Mouse (Mus musculus) layer of hippocampus, postnatal 10 days (tissue): Measurements from ENCODE around the gene Pcare. TPM values are rescaled to one million over a fixed set of nuclear protein-coding genes. Genes with fewer than 3 reads are reported as not detected.
"Not testable (repeated sequence)": the region's sequence is repeated elsewhere in the genome, so short reads cannot be mapped to it uniquely, and the experiment has no call there.

ENCODE experiments used
- DNase-seq, 2 experiments: peaks; one replicate each; pipeline ENCODE4 v3.0.0; 2021; ENCODE audit warnings: low spot score in 2 of 2
- long read RNA-seq: library from polyadenylated mRNA; stranded (forward); transcript quantifications from one replicate; pipeline ENCODE4 v2.0.0, GENCODE M21; 2023
- total RNA-seq, 2 experiments: library from RNA; stranded (reverse); gene quantifications; 2 replicates each; pipeline ENCODE4 v1.2.3; 2021

Pcare gene
- under 1 TPM in 1 of 2 experiments, not detected in 1; 0.09 TPM for total RNA-seq
- long read RNA-seq: 0 reads

GRCm38 (mm10) chr17:71752831-71753230 lies at the start of gene Pcare:
Gene Pcare (minus strand): TSS chr17:71752894.
- no peak for DNase-seq

DNA sequence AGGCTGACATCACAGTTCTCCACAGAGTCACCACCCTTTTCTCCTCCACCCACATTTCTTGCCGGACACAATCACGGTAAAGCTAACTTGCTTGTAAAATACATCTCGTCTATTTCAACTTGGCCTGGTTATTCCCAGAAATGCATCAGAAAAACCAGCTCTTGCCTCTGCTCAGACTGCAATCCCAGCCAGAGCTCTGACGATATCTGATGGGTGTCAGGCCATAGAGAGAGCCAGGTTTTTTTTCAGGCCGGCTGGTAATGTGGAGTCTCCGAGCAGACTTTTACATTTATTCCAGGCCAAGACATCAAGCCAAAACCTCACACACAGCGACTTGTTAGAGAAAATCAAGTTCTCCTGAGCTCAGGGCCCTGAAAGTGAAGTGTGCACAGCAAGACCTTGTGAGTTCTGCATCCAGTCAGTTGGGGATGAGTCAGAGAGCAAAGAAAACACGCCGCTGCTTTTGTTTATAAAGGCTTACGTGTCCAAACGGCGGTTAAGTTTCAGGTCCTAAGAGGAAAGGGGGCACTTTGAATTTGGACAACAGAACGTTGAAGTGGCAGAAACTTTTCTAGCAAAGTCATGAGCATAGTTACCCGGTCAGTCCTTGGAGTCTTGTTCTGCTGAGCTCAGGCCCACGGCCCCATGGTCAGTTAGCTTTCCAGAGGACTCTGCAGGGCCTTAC lies 43.0 kb upstream of the Pcare start:
- DNase-seq: no peak

- no peak for DNase-seq
Observed at GRCm38 (mm10) chr17:71791622-71792021, 38.9 kb upstream of the Pcare start.

DNA sequence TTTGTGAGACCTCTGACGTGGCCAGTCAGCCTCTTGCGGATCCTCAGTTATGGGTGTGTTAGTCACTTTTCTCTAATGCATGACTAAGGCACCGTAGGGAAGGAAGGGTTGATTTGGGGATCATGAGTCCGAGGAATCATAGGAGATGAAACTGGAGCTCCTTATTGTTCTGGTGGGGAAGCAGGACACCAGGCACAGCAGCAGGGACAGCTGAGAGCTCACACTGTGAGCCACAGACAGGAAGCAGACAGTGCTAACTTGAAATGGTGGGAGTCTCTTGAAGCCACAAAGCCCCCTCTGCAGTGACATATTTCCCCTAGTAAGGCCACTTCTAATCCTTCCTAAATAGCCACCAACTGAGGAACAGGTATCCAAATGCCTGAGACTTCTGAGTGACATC lies 38.4 kb upstream of the Pcare start:
- no peak for DNase-seq

GRCm38 (mm10) chr17:71786456-71786855 lies 33.8 kb upstream of the Pcare start:
- no peak for DNase-seq

DNA sequence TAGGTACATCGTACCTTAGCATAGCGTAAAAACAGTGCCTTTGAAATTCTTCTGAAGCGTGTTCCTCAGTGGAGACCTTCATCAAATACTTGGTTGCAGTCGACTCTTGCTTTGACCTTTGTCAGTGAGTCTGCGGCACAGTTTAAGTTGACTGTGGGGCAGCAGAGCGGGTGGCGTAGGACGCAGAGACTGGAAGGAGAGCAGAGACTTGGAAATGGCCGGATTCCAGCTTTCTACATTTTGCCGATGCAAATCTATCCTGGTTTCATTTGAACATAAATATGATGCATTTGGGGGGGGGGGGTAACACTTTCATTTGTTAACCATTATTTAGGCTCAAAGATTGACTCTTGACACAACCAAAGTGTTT lies 30.7 kb upstream of the Pcare start:
- DNase-seq: peak in 1 of 2 experiments; percentile 16

- DNase-seq: peak; percentile 47 to 62
Observed at GRCm38 (mm10) chr17:71782699-71783365, 30.1 kb upstream of the Pcare start.

- peak in 1 of 2 experiments; percentile 66 for DNase-seq
Observed at GRCm38 (mm10) chr17:71782242-71782698, 29.6 kb upstream of the Pcare start.

- peak in 1 of 2 experiments; percentile 17 for DNase-seq
Observed at GRCm38 (mm10) chr17:71780945-71781344, 28.3 kb upstream of the Pcare start.

DNA sequence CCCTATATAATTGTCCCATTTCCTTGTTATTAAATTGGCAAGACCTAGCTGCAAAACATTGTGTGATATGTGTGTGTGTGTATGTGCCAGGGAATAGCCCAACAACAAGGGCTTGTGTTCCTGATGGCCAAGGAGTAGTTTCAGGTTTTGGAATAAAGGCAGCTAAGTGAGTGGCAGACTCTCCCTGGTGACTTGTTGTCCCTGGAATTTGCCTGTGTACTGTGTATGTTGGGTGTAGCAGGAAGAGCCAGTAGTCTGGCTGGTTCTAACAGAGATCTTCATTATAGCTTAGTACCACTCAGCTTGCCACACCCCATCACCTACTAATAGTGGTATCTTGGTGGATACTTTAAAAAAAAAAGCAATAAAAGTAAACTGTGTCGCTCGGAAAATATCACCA lies 27.8 kb upstream of the Pcare start:
- no peak for DNase-seq

DNA sequence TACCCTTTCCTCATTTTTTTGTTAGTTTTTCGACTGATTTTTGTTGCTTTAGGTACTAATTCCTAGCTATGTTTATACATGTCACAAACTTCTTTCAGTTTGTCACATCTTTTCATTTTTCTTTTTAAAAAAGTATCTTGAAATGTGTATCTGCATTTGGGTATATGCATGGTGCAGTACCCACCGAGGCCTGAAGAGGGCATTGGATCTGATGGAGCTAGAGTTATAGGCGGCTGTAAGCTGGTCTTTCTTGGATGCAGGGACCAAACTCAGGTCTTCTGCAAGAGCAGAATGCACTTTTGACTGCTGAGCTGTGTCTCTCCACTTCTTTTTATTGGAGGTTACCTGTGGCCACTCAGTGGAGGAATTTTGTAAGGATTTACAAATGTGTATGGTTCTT lies 26.0 kb upstream of the Pcare start:
- DNase-seq: no peak

DNA sequence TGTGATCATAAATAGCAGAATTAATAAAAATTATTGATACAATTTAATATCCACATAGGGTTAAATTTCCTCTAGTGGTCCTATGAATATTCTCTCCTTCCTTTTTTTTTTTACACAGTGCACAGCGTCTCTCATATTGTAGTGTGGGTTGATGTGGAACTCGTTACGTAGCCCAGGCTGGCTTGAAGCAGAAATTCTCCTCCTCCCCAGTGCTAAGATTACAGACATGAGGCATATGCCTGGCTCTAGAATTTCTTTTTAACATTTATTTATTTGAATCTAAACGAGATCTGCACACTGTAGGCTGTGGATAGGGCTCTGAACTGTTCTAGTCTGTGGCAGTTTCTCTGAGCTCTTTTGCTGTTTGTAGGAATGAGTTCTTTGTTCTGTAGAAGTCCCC lies 22.6 kb upstream of the Pcare start:
- no peak for DNase-seq

GRCm38 (mm10) chr17:71774173-71774572 lies 21.5 kb upstream of the Pcare start:
- no peak for DNase-seq

GRCm38 (mm10) chr17:71770696-71771095 lies 18.0 kb upstream of the Pcare start:
- no peak for DNase-seq

DNA sequence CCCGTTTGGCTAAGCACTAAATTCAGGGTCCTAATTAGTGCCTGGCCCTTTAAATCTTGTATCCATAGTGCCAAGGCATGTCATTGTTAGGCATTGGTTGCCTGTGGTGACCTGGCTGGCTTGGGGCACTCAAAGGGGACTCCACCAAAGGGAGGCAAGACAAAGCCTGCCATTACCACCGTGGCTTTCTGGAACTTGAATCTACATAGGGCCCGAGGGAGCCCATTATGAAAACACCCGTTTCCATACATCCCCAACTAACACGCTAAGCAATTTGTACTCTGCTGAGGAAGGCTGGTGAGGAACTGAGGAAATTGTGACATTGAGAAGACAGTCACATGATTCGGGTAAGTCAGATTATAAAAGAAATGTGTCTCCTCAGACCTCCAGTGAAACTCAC lies 16.9 kb upstream of the Pcare start:
- DNase-seq: no peak

DNA sequence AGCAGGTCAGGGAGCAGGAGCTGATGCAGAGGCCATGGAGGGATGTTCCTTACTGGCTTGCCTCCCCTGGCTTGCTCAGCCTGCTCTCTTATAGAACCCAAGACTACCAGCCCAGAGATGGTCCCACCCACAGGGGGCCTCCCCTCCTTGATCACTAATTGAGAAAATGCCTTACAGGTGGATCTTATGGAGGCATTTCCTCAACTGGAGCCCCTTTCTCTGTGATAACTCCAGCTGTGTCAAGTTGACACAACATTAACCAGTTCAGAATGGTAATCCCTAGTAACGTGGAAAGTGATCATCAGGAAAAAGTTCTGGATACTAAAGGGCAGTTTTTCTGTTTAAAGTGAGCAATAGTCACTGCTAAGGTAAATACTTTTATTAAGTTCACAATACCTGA lies 15.5 kb upstream of the Pcare start, which contains the start of gene Clip4:
Gene Clip4 (plus strand): TSS at position 301 of the 400 bp plus-strand sequence.
- not testable (repeated sequence) for DNase-seq

GRCm38 (mm10) chr17:71760536-71760935 lies 7.8 kb upstream of the Pcare start:
- DNase-seq: no peak

GRCm38 (mm10) chr17:71749616-71750168 lies 3.0 kb downstream of the Pcare start:
- DNase-seq: no peak

- DNase-seq: no peak
Observed at GRCm38 (mm10) chr17:71747561-71747960, 5.1 kb downstream of the Pcare start.

DNA sequence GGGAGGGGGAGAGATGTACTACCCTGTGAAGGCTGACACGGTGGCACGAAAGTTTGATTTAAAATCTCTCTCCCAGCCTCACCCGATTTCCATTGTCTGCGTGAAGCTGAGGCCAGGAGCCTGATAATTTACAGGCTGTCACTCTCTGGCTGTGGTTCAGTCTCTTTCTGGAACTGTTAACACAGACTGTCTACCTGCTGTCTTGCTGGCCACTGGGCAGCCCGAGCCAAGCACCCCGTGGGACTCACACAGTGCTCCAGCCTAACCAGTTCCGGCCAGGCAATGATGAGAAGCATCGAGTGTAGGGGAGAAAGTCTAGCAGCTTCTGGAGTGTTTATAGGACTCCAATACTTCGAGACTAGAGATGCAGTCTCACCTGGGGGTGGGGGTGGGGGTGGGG lies 6.6 kb downstream of the Pcare start:
- no peak for DNase-seq

DNA sequence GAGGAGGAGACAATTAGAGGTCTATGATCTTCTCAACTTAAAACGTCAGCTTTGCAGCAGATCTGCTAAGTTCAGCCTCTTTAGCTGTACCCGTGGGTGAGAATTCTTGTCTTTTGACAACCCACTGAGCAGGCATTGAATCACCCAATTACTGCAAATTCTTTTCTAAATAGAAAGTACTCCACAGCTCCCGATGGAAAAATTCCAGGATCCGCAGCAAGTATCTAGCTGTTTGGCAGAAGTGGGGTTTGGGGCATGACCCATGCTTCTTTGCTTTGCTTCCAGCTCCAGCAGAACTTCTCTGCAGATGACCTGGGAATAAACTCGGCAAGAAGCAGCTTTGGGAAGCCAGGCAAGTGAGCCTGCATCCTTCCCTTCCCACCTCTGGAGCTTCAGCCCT lies 9.8 kb downstream of the Pcare start:
- peak in 1 of 2 experiments; percentile 30 for DNase-seq

- DNase-seq: no peak
Observed at GRCm38 (mm10) chr17:71742156-71742555, 10.5 kb downstream of the Pcare start.
